Mouse (Mus musculus) ES-CJ7 (cell line): ENCODE measurements around the gene Csnk2a1.
"Not testable (repeated sequence)": the region's sequence is repeated elsewhere in the genome, so short reads cannot be mapped to it uniquely, and the experiment has no call there.

Experiments
- DNase-seq: peaks from one replicate; pipeline ENCODE4 v3.0.0; 2011; ENCODE audit warnings: low read depth, low spot score

The Csnk2a1 gene

DNA sequence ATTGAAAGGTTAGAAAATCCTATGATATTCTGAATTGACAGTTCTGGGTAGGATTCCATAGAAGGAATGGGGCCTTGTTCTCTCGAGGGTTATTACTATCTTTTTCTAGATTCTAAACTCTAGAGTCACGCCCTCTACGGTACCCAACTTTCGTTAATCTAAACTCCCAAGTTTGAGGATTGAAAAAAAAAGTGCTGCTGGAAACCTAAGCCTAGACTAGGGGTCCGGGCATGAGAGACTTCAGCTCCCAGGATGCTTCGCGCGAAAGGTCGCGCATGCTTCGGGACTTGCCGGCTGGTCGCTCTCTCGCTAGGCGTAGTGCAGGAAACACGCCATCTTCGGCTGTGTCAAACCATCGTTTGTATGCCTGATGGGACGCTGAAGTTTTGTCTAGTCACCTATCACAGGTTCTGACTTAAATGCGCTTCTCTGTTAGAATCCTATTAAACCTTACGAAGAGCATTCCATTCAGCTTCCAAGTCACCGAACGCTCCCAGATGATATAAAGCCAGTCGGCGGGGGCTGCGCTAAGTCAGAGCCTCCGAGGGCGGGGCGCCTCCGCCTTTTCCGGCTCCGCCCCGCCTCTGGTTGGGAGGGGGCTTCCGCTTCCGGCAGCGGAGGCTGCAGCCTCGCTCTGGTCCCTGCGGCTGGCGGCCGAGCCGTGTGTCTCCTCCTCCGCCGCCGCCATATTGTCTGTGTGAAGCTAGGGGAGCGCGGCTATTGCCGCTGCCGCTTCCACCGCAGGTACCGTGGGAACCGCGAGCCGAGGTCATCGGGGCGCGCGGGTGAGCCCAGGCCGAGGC lies at the start of gene Csnk2a1:
TSS of gene Csnk2a1 (plus strand) at position 592 of the 803 bp plus-strand sequence.
- peak; percentile 93 for DNase-seq

DNA sequence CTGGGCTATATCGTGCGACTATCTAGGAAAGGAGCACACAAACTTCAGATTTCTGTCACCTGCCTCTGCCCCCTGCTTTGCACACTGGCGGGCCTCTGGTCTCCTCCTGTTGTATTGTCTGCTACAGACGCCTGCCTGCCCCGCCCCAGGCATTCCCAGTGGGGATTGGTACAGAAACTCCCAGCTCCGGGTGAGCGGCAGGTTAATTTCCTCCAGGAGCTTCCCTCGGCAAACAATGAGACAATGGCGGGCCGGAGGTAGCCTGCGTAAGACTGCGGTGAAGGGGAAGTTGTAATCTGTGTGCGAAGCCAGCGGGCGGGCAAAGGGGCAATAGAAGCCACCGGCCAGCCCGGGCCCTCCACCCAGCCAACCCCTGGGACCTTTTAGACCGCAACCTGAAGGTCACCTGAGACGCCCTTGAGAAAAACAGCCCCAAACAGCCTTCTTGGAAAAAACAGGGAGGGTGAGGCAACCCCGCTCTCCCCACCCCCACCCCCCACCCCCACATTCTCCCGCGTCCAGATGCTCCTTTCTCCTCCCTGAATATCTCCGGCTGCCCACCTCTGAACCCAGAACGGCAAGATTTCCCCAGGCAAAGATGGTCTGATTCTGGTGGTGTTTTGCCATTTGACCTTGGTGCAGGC lies 49.4 kb upstream of the Csnk2a1 start:
- DNase-seq: peak; percentile 99

DNA sequence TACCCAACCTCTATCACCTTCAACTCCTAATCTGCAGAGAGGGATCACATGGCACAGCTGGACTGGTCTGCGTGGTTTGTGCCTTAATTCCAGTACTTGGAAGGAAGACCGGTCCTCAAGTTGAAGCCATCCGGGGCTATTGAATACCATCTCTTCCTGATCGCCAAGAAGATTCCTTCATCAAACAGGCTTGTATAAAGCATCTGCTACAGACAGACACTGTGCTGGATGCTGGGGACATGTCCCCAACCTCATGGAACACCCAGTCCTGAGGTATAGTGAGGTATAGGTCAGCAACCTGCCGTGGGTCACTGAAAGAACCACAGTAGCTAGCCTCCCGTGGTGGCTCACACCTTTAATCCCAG lies 48.9 kb upstream of the Csnk2a1 start:
- DNase-seq: no peak

DNA sequence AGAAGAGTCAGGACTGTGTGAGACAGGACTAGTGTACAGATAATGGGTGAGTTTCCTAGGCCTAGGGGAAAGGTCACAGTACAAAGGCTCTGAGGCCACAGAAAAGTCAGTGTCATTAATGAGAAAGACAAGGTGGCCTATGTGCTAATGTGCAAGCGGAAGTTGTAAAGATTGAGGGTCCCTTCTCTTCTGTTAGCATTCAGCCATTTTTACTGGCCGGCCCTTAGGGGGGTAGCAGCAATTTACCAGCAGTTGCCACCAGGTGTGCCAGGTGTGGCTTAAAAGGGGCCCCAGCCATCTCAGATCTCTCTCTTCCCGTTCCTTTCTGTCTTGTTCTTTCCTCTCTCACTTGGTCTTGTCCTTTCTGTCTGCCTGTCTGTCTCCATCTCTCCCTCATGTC lies 48.3 kb upstream of the Csnk2a1 start:
- peak; percentile 75 for DNase-seq

DNA sequence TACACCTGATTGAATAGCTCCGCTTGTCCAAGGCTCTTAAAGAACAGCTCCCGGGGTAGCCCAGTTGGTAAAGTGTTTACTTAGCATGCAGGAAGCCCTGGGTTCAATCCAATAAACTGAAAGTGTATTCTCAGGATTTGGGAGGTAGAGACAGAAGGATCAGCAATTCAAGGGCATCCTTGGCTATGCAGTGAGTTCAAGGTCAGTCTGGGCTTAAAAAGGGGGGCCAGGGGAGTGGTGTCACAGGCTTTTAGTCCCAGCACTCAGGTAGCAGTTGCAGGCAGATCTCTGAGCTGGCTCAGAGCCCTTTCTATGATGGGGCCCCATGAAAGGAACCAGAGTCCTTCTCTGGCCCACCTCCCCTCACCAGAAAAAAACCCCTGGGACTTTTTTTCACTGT lies 47.3 kb upstream of the Csnk2a1 start:
- DNase-seq: peak; percentile 80

DNA sequence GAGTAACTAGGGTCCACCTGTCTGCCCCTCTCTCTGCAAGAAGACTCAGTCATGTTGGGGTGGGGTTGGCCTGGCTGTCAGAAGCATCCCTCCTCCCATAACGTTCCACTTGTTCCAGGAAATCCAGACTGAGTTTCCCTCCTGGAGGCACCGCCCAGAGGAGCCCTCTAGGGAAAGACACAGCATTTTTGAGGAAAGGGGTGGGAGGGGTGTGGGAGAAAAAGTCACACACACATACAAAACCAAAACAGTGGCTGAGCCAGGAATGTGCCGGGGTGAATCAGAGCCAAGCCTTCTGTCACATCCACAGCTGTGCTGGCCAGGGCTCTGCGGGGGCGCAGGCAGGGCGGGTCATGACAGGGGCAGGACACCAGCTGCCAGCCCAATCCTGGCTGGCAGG lies 46.3 kb upstream of the Csnk2a1 start:
- peak; percentile 87 for DNase-seq

DNA sequence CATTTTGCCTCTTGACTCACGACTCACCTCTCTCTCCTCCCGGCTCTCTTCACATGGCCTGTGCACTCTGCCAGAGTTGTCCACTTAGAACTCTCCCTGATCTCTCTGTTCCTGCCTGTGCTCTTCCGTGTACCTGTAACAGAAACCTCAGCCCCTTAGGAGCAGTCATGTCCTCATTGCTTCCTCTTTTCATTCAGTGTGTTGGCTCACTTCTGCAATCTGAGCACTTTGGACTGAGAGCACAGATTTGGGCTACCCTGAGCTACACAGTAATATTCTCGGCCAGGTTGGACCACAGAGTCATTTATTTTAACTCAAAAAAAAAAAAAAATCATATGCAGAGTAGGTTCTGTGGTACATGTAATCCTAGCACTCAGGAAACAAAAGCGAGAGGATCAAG lies 39.5 kb upstream of the Csnk2a1 start:
- no peak for DNase-seq

DNA sequence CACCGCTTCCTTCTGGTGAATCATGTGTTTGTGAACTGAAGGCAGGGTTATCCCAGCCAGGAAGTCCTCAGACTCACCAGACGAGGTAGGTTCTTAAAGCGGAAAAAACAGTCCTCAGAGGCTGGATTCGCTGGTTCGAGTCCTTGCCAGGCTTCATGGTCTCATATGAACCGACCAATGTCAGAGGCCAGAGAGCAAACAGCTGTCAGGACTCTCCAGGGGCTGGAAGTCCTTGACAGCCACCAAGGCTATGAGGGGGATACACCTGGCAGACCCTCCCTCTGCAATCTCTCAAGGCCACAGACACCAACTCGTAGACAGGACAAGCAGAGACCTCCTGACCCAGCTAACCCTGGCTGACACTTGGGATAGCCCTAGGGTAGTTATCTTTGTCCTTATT lies 37.4 kb upstream of the Csnk2a1 start:
- peak; percentile 56 for DNase-seq

DNA sequence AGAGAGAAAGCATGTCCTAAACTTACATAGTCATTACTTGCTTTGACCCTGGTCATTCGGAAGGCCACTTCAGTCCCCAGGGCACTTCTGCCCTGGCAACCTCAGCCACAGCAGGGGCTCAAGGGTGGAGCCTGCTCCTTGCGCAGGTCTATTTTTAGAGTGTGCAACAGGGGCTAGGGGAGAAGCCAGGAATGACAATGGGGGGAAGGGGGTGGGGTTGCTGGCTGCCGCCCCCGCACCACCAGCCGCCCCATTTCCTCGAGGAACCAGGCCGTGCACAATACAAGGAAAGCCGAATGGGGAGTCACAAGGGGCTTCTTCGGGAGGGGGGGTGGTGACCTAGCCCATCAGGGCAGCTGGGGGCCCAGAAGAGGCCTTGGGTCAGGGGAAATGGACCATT lies 37.0 kb upstream of the Csnk2a1 start:
- peak; percentile 71 for DNase-seq

DNA sequence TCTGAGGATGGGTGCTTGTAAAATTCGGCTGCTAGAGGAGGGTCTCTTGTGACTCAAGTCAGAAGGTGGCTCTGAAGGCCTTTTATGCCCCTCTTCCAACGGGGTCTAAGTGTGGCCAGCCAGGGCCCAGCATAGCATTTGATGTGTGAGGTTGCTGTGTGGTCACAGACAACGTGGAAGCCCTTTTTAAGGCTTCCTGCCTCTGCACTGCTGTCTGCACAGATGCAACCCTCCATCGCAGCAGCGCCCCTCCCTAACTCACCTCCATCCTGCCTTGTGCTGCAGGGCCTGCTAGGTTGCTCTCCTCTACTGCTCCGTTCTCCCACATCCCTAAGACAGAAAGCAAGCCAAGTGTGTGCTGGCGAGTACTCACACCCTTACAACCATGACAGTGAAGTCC lies 36.5 kb upstream of the Csnk2a1 start:
- DNase-seq: no peak

DNA sequence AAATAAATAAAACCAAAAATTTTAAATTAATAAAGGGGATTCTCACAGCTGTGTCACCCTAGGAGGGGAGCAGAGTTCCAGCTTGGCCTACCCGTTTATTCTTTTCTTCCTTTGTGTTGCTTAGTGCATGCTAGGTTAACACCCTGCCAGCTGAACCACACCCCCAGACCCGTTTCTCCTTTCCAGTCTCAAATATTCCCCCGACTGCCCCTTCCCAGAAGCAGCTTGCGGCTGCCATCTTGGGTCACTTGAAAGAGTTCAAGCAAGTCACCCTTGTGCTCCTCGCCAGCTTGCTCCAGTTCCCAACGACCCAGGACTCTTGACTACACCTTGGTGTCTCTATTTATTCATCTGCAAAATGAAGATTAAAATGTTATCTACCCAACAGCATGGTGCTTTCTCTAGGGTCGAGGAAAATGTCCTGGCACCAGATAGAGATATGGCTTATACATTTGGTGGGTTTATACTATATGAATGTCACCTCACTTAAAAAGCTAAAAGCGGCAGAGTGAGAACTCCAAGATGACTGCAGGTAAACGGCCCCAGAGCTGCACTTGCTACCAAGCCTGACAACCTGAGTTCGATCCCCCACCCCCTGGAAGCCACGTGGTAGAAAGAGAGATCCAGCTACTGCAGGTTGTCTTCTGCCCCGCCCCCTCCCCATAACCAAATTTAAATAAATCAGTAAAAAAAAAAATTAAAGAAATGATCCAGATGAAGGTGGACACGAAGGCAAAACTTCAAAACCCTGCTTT lies 33.9 kb upstream of the Csnk2a1 start:
- DNase-seq: peak; percentile 71

DNA sequence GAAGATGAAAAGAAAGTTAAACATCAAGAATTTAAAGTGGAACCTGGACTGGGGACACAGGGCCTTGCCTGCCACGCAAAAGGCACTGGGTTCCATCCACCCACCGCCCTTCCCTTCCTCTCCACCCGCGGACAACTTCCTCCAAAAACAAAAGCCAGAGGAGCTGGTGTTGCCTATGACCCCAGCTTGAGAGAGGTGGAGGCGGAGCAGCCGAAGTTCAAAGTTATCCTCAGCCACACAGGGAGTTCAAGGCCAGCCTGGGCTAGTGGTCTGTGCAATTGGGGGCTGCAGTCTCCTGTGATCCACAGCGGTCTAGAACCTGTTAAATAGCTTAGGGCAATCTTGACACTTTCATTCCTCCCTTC lies 33.3 kb upstream of the Csnk2a1 start:
- DNase-seq: peak; percentile 57

DNA sequence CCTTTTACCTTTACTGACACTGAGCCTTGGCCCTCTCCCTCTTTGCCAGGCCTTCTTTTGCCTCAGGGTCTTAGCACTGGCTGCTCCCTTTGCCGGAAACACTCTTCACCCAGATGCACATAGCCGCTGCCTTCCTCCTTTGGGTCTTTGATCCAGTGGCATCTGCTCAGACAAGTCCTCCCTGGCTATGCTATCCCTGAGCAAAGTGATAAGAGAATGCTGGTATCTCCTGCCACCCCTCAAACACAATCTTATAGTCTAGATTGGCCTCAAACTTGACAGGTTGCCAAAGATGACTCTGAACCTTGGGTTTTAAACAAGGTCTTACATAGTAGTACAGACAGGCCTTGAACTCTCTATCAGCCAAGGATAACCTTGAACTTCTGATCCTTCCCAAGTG lies 32.1 kb upstream of the Csnk2a1 start:
- no peak for DNase-seq

DNA sequence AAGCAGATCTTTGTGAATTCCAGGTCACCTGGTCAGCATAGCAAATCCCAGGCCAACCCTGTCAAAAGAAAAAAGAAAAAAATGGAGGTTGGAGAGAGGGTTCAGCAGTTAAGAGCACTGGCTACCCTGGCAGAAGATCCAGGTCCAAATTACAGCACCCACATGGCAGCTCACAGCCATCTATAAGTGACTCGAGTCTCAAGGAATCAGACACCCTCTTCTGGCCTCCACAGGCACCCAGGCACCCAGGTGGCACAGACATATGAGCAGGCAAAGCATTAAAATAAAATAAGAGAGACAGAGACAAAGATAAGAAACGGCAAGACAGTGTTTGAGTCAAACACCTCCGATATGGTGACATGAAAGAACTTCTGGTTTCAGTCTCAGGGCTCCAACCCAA lies 29.7 kb upstream of the Csnk2a1 start:
- no peak for DNase-seq

DNA sequence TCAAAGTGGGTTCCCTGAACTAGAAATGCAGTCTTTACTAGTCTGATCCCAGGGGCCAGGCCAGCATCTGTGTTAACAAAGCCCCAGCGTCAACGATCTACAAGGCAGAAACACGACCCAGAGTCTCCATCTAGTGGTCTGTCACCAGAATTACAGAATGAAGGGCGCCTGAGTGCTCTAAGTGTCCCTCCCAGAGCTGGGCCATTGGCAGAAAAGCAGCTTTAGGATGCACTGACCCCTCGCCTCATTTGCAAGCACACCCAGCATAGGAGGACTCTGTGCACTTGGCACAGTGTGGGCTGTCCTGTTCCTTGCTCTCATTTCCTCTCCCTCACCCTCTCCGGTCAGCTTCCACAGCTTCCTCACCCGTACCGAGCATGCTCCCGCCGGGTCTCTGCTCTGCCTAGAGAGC lies 29.3 kb upstream of the Csnk2a1 start:
- DNase-seq: peak; percentile 90

DNA sequence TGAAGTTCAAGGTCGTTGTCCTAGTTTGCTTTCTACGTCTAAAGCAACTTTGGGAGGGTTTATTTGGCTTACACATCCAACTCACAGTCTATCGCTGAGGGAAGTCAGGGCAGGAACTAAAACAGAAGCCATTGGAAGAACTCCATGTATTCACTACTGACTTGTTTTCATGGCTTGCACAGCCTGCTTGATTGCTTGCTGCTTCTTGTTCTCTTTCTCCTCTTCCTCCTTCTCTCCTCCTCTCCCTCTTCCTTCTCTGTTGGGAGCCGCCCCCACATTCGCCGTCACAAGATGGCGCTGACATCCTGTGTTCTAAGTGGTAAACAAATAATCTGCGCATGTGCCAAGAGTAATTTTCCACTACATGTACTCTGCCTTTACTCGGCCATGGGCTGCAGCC lies 20.5 kb upstream of the Csnk2a1 start:
- DNase-seq: not testable (repeated sequence)

DNA sequence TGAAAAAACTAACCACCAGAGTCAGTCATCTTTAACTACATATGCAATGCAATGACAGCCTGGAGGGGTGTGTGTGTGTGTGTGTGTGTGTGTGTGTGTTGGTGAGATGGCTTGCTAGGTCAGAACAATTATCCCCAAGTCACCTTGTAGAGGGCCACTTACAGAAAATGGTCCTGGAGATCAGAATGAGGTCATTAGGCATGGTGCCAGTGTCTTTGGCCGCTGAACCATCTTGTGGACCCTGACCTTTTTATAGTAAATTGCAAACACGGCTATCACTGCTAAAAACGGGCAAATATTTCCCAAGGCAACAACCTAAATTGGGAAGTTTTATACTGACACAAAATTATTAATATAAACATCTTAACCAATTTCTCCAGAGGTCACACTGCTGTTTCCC lies 14.8 kb upstream of the Csnk2a1 start:
- DNase-seq: no peak

DNA sequence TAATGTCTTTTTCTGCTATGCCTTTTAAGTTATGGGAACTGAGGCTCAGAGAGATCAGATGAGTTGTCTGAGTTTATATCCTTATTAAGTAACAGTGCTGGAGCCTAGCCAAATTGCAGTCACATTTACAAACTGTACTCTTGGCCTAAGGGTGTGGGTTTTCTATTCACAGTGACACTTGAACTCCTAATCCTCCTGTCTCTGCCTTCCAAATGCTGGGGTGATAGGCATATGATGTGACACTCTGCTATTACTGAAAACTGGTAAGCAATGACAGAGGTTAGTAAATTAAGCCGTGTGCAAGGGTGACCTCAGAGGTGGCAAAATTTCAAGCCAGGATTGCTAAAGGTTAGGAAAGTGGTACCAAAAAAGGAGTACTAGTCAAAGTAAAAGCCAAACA lies 9.7 kb upstream of the Csnk2a1 start:
- DNase-seq: no peak

DNA sequence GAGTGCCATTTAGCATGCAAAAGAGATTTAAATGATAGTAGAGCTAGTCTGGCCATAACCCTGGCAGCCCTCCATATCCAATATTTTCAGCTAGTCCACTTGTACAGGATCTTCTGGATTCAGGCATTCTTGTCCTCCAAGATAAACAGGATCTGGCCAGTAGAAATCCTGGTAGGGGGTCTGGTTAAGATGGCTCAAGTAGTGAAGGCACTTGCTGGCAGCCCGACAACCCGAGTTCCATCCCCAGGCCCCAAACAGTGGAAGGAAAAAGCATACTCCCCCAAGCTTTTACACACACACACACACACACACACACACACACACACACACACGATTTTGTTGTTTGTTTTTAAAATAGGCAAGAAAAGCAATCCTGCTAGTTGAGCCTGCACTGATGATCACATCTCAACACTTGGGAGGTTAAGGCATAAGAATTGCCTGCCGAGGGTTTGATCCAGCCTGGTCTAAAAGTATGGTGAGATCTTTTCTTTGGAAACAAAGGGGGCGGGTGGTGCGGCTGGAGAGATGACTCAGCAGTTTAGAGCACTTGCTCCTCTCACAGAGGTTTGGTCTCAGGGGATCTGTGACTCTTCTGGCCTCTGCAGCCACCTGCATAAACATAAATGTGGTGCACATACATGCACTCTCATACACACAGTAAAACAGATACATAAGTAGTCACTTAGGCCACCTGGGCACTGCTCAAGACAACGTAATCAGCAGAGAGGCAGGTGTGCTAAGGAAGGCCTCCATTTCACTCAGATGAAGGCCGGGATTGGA lies 2.9 kb upstream of the Csnk2a1 start:
- DNase-seq: peak; percentile 81

DNA sequence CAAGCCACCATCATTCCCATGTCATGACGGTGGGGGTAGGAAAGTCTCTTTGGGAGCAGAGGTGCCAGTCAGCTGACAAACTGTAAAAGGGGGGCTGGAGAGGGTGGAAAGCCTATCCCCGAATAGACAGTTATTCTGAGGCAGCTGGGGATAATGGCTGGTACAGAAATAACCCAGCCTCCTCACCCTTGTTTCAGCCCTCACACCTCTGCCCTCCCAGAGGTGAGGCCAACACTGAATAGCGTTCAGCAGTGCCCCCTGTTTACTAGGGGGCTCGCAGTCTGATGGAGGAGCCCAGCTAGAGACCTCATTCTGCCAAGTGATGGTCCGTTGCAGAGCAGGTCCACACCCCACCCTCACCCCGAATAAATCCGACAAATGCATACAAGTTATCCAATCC lies 1.1 kb upstream of the Csnk2a1 start:
- no peak for DNase-seq

DNA sequence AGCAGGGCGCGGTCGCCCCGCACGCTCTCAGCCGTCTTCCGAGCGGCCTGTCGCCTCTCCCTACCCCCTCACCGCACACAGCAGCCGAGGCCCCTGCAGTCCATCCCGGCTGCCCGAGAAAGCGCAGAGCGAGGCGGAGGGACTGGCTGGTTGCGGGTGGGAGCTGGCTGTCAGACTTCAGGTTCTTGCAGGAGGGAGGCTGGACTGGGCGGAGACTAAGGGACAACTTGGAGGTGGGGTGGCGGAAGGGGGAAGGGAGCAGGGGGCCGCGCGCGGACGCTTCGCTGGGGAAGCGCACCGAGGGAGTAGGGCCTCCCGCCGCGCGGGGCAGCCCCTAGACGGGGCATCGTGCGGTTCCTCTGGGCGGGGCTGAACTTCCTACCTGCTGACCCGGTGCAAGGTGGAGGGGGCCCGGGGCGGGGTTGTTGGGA lies 427 bp downstream of the Csnk2a1 start:
- peak; percentile 78 for DNase-seq

DNA sequence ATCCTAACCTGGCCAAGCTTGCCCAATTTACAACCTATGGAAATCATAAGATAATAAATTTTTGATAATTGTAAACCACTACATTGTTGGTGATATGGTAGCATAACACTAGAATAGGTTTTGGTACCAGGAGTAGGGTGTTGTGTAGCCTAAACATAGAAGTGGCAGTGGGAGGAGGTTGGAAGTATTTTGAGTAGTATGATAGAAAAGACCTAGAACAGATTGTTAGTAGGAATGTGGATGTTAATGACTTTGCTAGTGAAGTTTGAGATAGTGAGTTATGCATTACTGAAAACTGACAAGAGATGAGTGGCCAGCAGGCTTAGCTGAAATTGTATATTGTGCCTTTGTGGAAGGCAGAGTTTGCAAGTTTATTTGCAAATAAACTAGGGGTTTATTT lies 3.4 kb downstream of the Csnk2a1 start:
- no peak for DNase-seq
